Mouse (Mus musculus) ovary, adult 2 months (tissue): Measurements from ENCODE around the gene Crmp1. TPM values are rescaled to one million over a fixed set of nuclear protein-coding genes. Genes with fewer than 3 reads are reported as not detected.

Experiments used
- polyA plus RNA-seq: library from polyadenylated mRNA; depleted of rRNA; stranded (reverse); fragments of >200 nt; gene quantifications from 2 replicates; pipeline ENCODE4 v1.2.3, GENCODE M21; 2012; rRNA removed

Crmp1 gene
- 0.71 and 1.7 TPM in 2 replicates for polyA plus RNA-seq

GRCm38 (mm10) chr5:37241651-37242151 lies at the start of gene Crmp1:
Gene Crmp1 (plus strand): TSS chr5:37241940.

GRCm38 (mm10) chr5:37336485-37337105 lies 94.9 kb downstream of the Crmp1 start, which contains the start of gene Evc:
Gene Evc (minus strand): TSS chr5:37336894.

GRCm38 (mm10) chr5:37338288-37338687 lies 96.5 kb downstream of the Crmp1 start, which contains the start of gene Evc2:
Gene Evc2 (plus strand): TSS chr5:37338499.

Other genes with a start within 250 kb of the Crmp1 start
- gene Gm1043, start 156.6 kb upstream of the Crmp1 start, polyA plus RNA-seq, result 0.41 and 0.69 TPM in 2 replicates
- 25.1 and 29.7 TPM in 2 replicates for gene Evc, start 95.0 kb downstream of the Crmp1 start, polyA plus RNA-seq
- 74.6 and 88.5 TPM in 2 replicates for gene Evc2, start 96.6 kb downstream of the Crmp1 start, polyA plus RNA-seq